Mouse (Mus musculus): ENCODE results near the gene Srebf2.
"Not testable (repeated sequence)": the region's sequence is repeated elsewhere in the genome, so short reads cannot be mapped to it uniquely, and the experiment has no call there.

Gene Srebf2

GRCm38 (mm10) chr15:82146770-82147610 is at the start of gene Srebf2:
Srebf2 (plus strand) TSS chr15:82147181.
- ATAC-seq (ENCODE audit: low TSS enrichment), result peak; percentile 92

- peak; percentile 93 for ATAC-seq (ENCODE audit: low TSS enrichment)
Observed at GRCm38 (mm10) chr15:82106953-82107555, 39.9 kb upstream of the Srebf2 start.

GRCm38 (mm10) chr15:82120544-82120943 is 26.4 kb upstream of the Srebf2 start:
- ATAC-seq (ENCODE audit: low TSS enrichment), result no peak

GRCm38 (mm10) chr15:82126690-82127089 is 20.3 kb upstream of the Srebf2 start:
- ATAC-seq (ENCODE audit: low TSS enrichment), result not testable (repeated sequence)

- peak; percentile 96 for ATAC-seq (ENCODE audit: low TSS enrichment)
Observed at GRCm38 (mm10) chr15:82127426-82128374, 19.3 kb upstream of the Srebf2 start, which contains the start of gene Ccdc134. Ccdc134 (plus strand) TSS chr15:82127922.

- ATAC-seq (ENCODE audit: low TSS enrichment), result no peak
Observed at GRCm38 (mm10) chr15:82128398-82128797, 18.6 kb upstream of the Srebf2 start.

GRCm38 (mm10) chr15:82130599-82130998 is 16.4 kb upstream of the Srebf2 start:
- ATAC-seq (ENCODE audit: low TSS enrichment), result no peak

- peak; percentile 47; the same call in 1 of the 2 replicates for ATAC-seq (ENCODE audit: low TSS enrichment)
Observed at GRCm38 (mm10) chr15:82135372-82135771, 11.6 kb upstream of the Srebf2 start.

- ATAC-seq (ENCODE audit: low TSS enrichment), result peak; percentile 52; the same call in 1 of the 2 replicates
Observed at GRCm38 (mm10) chr15:82138565-82138964, 8.4 kb upstream of the Srebf2 start.

GRCm38 (mm10) chr15:82139196-82139595 is 7.8 kb upstream of the Srebf2 start:
- no peak for ATAC-seq (ENCODE audit: low TSS enrichment)

GRCm38 (mm10) chr15:82140355-82140754 is 6.6 kb upstream of the Srebf2 start:
- ATAC-seq (ENCODE audit: low TSS enrichment), result no peak

GRCm38 (mm10) chr15:82144157-82144556 is 2.8 kb upstream of the Srebf2 start:
- ATAC-seq (ENCODE audit: low TSS enrichment), result no peak

GRCm38 (mm10) chr15:82145408-82145807 is 1.6 kb upstream of the Srebf2 start:
- no peak for ATAC-seq (ENCODE audit: low TSS enrichment)

GRCm38 (mm10) chr15:82145851-82146769 is 871 bp upstream of the Srebf2 start:
- ATAC-seq (ENCODE audit: low TSS enrichment), result no peak

- ATAC-seq (ENCODE audit: low TSS enrichment), result peak; percentile 35
Observed at GRCm38 (mm10) chr15:82147611-82148111, 680 bp downstream of the Srebf2 start.

- ATAC-seq (ENCODE audit: low TSS enrichment), result no peak
Observed at GRCm38 (mm10) chr15:82148510-82148911, 1.5 kb downstream of the Srebf2 start.

- no peak for ATAC-seq (ENCODE audit: low TSS enrichment)
Observed at GRCm38 (mm10) chr15:82150042-82150441, 3.1 kb downstream of the Srebf2 start.

GRCm38 (mm10) chr15:82151176-82151575 is 4.2 kb downstream of the Srebf2 start:
- no peak for ATAC-seq (ENCODE audit: low TSS enrichment)

GRCm38 (mm10) chr15:82152022-82152421 is 5.0 kb downstream of the Srebf2 start:
- ATAC-seq (ENCODE audit: low TSS enrichment), result no peak

GRCm38 (mm10) chr15:82152435-82152834 is 5.5 kb downstream of the Srebf2 start:
- no peak for ATAC-seq (ENCODE audit: low TSS enrichment)

- no peak for ATAC-seq (ENCODE audit: low TSS enrichment)
Observed at GRCm38 (mm10) chr15:82156298-82156697, 9.3 kb downstream of the Srebf2 start.

Data from frontal cortex, adult (tissue).